Mouse (Mus musculus): Measurements from ENCODE around the gene Mterf4. TPM values are rescaled to one million over a fixed set of nuclear protein-coding genes. Genes with fewer than 3 reads are reported as not detected.

Gene Mterf4
- polyA plus RNA-seq, 1 experiment from 2014 or later = 34.9 TPM

DNA sequence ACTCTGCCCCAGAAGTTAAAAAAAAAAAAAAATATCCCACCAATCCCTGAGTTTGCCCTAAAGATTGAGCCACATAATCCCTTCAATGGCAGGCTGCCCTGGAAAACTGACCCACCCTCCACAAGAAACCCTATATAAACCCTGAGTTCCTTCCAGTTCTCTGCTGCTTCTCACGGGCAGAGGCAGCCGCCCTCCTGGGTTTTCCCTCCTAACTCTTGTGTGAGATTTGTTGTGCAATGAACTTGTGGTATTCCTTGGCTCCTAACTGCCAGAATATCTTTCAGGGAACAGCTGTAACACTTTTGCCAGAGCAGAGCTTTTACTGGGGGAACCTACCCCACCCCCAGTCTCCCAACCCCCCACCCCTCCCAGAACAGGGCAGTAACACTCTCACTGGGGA is 53.1 kb downstream of the Mterf4 start:
- H3K4me1 ChIP-seq = 0 out of 2 replicates have a peak, but pooled peaks cover 4% of the 10 kb centered on the region
- H3K9me3 ChIP-seq (replicated peaks) = no peaks in the 10 kb centered on the region
- WGBS = 58% methylated on average over 2 of the region's 2 CpGs
- H3K4me3 ChIP-seq = no peak overlapping the region
- DNase-seq (ENCODE audit: low spot score) = no peak
- H3K27me3 ChIP-seq (ENCODE audit: low read depth, poor library complexity, severe bottlenecking) = no peaks in the 10 kb centered on the region
- no peaks in the 10 kb centered on the region for H3K36me3 ChIP-seq
- no peak overlapping the region for H3K27ac ChIP-seq (replicated peaks)

Small RNA genes within 50 kb of the gene (microRNA-seq; reads per million reads assigned to microRNA genes)
- gene Mir6345 (not detected), gene Mir6901 (not detected), gene Mir6902 (not detected)

Other genes starting within 250 kb of the Mterf4 start
- 39.3 and 63.0 TPM in 2 replicates for gene Kif1a, start 204.0 kb downstream of the Mterf4 start, polyA plus RNA-seq (2016; fragmentation: Nextera tagmentation; extraction: Ambion mirVana)
- not detected in 2 replicates for gene Agxt, start 170.7 kb downstream of the Mterf4 start, polyA plus RNA-seq (2016; fragmentation: Nextera tagmentation; extraction: Ambion mirVana)
- 0.47 and 0.62 TPM in 2 replicates for gene 2310007B03Rik, start 145.0 kb downstream of the Mterf4 start, polyA plus RNA-seq (2016; fragmentation: Nextera tagmentation; extraction: Ambion mirVana)
- gene Crocc2, start 137.2 kb downstream of the Mterf4 start, polyA plus RNA-seq (2016; fragmentation: Nextera tagmentation; extraction: Ambion mirVana) = 0.02 and 0.07 TPM in 2 replicates
- 1.2 and 3.1 TPM in 2 replicates for gene Sned1, start 70.1 kb downstream of the Mterf4 start, polyA plus RNA-seq (2016; fragmentation: Nextera tagmentation; extraction: Ambion mirVana)
- gene Ppp1r7, start 36.9 kb upstream of the Mterf4 start, polyA plus RNA-seq (2016; fragmentation: Nextera tagmentation; extraction: Ambion mirVana) = 79.0 and 84.5 TPM in 2 replicates
- 26.9 and 31.0 TPM in 2 replicates for gene Pask, start 37.6 kb upstream of the Mterf4 start, polyA plus RNA-seq (2016; fragmentation: Nextera tagmentation; extraction: Ambion mirVana)
- gene Ano7, start 68.0 kb upstream of the Mterf4 start, polyA plus RNA-seq (2016; fragmentation: Nextera tagmentation; extraction: Ambion mirVana) = 0.21 and 0.25 TPM in 2 replicates
- gene Hdlbp, start 172.9 kb upstream of the Mterf4 start, polyA plus RNA-seq (2016; fragmentation: Nextera tagmentation; extraction: Ambion mirVana) = 106 and 107 TPM in 2 replicates
- 3.3 and 3.5 TPM in 2 replicates for gene Farp2, start 206.2 kb upstream of the Mterf4 start, polyA plus RNA-seq (2016; fragmentation: Nextera tagmentation; extraction: Ambion mirVana)

Data from midbrain, embryonic 10.5 days (tissue).